Mouse (Mus musculus) monocyte, adult 5-6 weeks (primary cell): ENCODE results near the gene Vwa3a. TPM values are rescaled to one million over a fixed set of nuclear protein-coding genes. Genes with fewer than 3 reads are reported as not detected.

Experiments used
- total RNA-seq: library from RNA; stranded (forward); fragments of 200-1000, 200-491, 200-594 nt; gene quantifications from 3 replicates; pipeline ENCODE4 v1.2.3, GENCODE M21; 2017

The Vwa3a gene
- total RNA-seq, 1 experiment from 2014 or later = not detected

Other genes with a start within 250 kb of the Vwa3a start
- gene Uqcrc2, start 104.1 kb upstream of the Vwa3a start, total RNA-seq = 83.2 to 96.9 TPM (median 91.7 TPM) in 3 replicates
- 0.29 TPM in 1 of 3 replicates, not detected in the others for gene Pdzd9, start 69.0 kb upstream of the Vwa3a start, total RNA-seq
- 29.0 to 51.8 TPM (median 50.9 TPM) in 3 replicates for gene Mosmo, start 61.7 kb upstream of the Vwa3a start, total RNA-seq
- gene Gm5737, start 73.0 kb downstream of the Vwa3a start, total RNA-seq = not detected in 3 replicates
- 33.4 to 56.9 TPM (median 45.7 TPM) in 3 replicates for gene Eef2k, start 103.5 kb downstream of the Vwa3a start, total RNA-seq
- 12.7 to 15.4 TPM (median 14.8 TPM) in 3 replicates for gene Polr3e, start 178.4 kb downstream of the Vwa3a start, total RNA-seq
- gene Cdr2, start 243.0 kb downstream of the Vwa3a start, total RNA-seq = 5.9 to 17.3 TPM (median 17.3 TPM) in 3 replicates
- not detected in 3 replicates for gene Mfsd13b, start 243.2 kb downstream of the Vwa3a start, total RNA-seq